Mouse (Mus musculus) liver, postnatal 0 days (tissue): ENCODE data around the gene Myo1d.

Experiments used
- CTCF ChIP-seq: sonication (generic); IDR thresholded peaks from 2 replicates; pipeline ENCODE4 v1.5.1; 2016; ENCODE audit warnings: antibody characterized with exemption, low read depth
- EP300 ChIP-seq: IDR thresholded peaks from 2 replicates; pipeline ENCODE4 v1.6.1; 2016; ENCODE audit warnings: antibody characterized with exemption, low read depth, mild to moderate bottlenecking

GRCm38 (mm10) chr11:80684603-80685002 is 95.2 kb downstream of the Myo1d start:
- TF ChIP-seq CTCF (no peak), EP300 (no peak)
